Mouse (Mus musculus) neutrophil, adult 5-6 weeks (primary cell): ENCODE measurements around the gene Zfp422. TPM values are rescaled to one million over a fixed set of nuclear protein-coding genes. Genes with fewer than 3 reads are reported as not detected.
A peak's percentile ranks its signal among the peaks of the same experiment; 100 is the strongest.
"Not testable (repeated sequence)": the region's sequence is repeated elsewhere in the genome, so short reads cannot be mapped to it uniquely, and the experiment has no call there.

ENCODE experiments used
- ATAC-seq: fragments of 151-379, 151-347 bp; 2 replicates; pipeline ENCODE4 v1.8.0; 2017; ENCODE audit warnings: mild to moderate bottlenecking, moderate TSS enrichment; ENCODE audit not compliant: insufficient number of reproducible peaks, poor library complexity, low FRiP score, severe bottlenecking; ENCODE audit errors: extremely low read depth
- total RNA-seq: library from RNA; stranded (forward); fragments of 200-1000 nt; gene quantifications from 2 replicates; pipeline ENCODE4 v1.2.3, GENCODE M21; 2017

Zfp422 gene
- total RNA-seq, 1 experiment from 2014 or later: 11.6 TPM

- ATAC-seq: 0 out of 2 replicates have a peak, but pooled peaks have one; percentile 14
Observed at GRCm38 (mm10) chr6:116651437-116652118, 22.8 kb upstream of the Zfp422 start.

GRCm38 (mm10) chr6:116650406-116650805 lies 21.6 kb upstream of the Zfp422 start, which contains the start of gene Depp1:
TSS of gene Depp1 (plus strand) at chr6:116650609.
- ATAC-seq: no peak

GRCm38 (mm10) chr6:116649811-116650210 lies 21.0 kb upstream of the Zfp422 start:
- no peak for ATAC-seq

- ATAC-seq: no peak
Observed at GRCm38 (mm10) chr6:116647763-116648162, 19.0 kb upstream of the Zfp422 start.

- no peak for ATAC-seq
Observed at GRCm38 (mm10) chr6:116644335-116644734, 15.5 kb upstream of the Zfp422 start.

DNA sequence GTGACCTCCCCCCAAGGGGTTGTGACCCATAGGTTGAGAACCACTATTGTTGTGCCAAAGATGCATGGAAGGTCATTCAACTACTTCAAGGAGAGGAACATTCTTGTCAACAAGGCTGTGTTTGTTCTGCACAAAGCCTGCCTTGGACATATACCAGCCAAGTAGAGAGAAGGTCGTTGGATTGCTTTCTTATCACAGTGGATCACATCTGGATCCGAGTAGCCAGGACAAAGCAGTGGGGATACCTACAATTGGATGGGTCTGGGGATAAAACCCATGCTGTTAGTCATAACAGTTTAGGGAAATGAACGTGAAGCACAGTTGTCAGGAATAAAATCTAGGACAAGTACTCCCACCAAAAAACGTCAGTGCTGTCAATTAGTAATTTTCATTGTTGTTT lies 15.1 kb upstream of the Zfp422 start:
- no peak for ATAC-seq

DNA sequence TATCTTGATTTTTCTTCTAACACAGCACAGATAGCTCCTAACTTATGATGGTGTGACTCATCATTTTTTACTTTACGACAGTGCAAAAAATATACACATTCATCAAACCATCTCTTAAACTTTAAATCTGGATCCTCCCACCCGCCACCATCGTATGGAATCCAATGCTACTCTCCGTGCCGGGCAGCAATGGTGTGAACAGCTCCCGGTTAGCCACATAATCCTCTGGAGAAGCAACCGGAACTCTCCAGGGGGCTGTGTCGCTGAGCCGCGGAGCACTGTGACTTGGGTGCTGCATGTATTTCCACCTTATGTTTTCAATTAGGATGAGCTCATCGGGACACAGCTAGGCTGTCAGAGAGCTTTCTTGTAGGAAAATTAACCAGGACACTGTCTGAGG lies 14.1 kb upstream of the Zfp422 start:
- ATAC-seq: no peak

DNA sequence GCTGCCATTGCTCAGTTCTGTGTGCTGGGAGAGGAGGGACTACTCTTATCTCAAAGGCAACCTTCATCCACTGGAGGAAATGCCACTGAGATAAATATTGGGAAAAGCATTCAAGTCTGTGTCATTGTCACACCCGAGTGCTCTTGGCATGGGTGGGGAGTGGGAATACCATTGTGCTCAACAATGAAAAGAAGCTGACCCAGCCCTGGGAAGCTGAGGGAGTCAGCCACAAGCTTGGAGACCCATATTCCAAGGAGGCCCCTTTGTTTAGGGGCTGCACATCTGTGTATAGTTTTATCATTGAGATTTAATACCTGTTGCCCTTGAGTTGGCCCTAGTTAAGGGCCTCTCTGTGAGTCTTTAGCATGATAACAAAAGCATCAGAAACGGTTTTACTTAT lies 10.9 kb upstream of the Zfp422 start:
- ATAC-seq: no peak

DNA sequence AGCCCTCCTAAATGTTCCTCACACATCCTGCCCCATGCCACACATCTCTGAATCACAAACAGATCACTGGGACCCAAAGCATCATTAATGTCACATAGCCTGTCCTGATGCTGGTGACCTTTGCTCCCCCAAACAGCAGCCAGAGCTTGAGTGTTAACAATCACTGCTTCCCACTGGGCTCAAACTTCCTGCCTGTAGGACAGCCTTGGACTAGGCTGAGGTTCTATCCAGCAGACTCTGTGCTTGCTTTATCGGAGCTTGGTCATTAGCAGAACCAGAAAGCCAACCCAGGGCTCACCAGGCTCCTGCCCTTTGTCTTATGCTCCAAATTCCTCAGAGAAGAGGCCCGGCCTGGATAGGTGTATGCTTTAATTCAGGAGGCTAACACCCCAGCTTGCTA lies 10.1 kb upstream of the Zfp422 start:
- no peak for ATAC-seq

GRCm38 (mm10) chr6:116637496-116637895 lies 8.7 kb upstream of the Zfp422 start:
- no peak for ATAC-seq

- ATAC-seq: no peak
Observed at GRCm38 (mm10) chr6:116636581-116637235, 7.9 kb upstream of the Zfp422 start.

DNA sequence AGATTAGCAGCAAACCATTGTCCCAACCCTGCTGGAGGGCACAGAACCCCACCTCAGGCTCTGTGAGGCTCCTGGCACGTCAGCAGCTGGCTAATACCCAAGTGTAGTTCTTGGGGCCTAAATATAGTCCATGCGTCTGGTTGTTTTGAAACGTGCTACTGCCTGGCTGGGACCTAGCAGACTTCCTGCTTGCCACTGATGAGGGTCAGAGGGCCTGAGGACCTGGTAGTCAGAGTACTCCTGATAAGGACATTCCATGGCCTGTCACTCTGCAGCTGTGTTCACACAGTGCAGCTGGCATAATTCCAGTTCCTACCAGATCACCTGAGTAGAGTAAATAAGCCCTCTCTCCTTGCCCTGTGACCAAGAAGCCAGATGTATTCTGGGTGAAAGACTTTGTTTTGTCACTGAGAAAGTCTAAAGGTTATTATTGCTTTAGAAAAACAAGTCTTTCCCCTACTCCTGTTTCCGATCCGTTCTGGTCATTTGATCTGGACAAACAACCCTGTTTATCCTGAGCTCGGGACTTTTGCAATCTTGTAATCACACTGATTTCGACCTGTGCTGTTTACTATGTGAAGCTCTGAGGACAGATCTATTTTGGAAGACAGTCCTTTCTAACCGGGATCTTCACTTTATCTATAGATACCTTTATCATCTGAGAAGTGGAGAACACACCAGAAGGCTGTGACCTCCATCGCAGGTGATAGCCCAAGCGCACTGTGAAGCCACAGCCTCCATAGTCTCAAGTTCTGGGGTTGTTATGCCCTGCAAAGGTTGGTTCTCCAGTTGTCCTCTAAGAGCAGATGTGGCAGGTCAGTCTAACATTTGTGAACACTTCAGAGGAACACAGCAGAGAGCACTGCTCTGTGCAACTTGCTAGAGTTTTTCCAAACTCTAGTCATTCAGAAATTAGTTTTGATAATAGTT lies 6.7 kb upstream of the Zfp422 start:
- no peak for ATAC-seq

- no peak for ATAC-seq
Observed at GRCm38 (mm10) chr6:116633741-116634695, 5.2 kb upstream of the Zfp422 start.

GRCm38 (mm10) chr6:116632129-116632528 lies 3.3 kb upstream of the Zfp422 start:
- peak; percentile 54; the same call in 1 of the 2 replicates for ATAC-seq

DNA sequence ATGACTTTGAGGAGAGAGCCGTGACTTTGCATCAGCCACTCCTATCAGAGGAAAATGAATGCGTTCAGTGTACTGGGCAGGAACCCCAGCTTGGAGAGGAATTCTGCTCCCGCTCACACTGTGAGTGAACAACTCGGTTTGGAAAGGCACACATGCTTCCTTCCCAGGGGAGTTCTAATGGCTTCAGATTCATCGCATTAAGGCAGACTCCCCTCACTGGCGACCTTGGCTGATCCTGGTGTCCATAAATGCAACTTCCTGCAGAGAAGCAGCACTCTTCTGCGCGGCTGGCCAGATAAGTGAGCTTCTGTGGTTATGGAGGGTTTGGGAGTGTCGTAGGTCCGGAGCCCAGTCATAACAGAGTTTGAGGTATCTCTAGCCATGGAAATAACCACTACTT lies 967 bp upstream of the Zfp422 start:
- no peak for ATAC-seq

GRCm38 (mm10) chr6:116628095-116628494 lies 704 bp downstream of the Zfp422 start:
- no peak for ATAC-seq

DNA sequence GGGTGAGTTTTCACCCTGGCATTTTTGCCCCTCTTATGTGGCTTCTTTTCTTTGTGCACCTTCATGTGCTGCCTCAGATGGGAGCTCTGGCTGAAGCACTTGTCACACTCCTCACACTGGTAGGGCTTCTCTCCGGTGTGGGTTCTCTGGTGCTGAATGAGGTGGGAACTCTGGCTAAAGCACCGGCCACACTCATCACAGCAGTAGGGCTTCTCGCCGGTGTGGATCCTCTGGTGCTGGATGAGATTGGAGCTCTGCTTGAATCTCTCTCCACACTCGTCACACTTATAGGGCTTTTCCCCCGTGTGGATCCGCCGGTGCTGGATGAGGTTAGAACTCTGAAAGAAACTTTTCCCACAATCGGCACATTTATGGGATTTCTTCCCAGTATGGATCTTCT lies 2.4 kb downstream of the Zfp422 start:
- ATAC-seq: not testable (repeated sequence)

DNA sequence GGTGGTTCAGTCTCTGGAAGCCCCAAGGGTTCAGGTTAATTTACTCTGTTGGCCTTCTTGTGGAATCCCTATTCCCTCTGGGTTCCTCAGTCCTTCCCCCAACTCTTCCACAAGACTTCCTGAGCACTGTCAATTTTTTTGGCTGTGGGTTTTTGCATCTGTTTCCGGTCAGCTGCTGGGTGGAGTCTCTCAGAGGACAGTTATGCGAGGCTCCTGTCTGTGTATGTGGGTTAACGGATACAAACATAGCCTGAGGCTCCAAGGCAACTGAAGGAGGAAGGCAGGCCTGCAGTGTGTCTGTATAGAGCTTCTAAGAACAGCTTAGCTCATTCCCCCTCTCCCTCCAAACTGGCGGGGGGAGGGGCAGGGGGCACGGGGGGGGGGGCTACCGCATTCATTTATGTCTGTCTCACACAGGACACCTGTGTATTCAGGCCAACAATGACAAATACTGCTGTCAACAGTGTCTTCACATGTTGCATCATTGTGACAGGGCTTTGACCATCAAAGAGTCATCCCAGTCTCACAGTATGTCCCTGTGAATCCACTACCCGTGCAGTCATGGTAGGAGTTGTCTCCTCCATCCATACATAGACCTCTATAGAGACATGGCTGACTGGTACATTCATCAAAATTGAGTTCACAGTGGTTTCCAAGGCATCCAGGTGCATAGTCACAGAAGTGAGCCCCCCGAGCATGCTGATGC lies 7.3 kb downstream of the Zfp422 start:
- no peak for ATAC-seq
